Mouse (Mus musculus) B cell, adult (primary cell): ENCODE data around the gene Dxo. TPM values are rescaled to one million over a fixed set of nuclear protein-coding genes. Genes with fewer than 3 reads are reported as not detected.

Source experiments
- total RNA-seq: library from RNA; stranded (reverse); gene quantifications from 4 replicates; pipeline ENCODE4 v1.2.4, GENCODE M21; 2023; ENCODE audit not compliant: inconsistent age

The Dxo gene
- total RNA-seq, result 75.3 to 85.7 TPM (median 83.7 TPM) in 4 replicates

GRCm38 (mm10) chr17:34836856-34837221, at the start of gene Dxo, which contains the start of gene Stk19:
Dxo (plus strand) TSS chr17:34837019.
Stk19 (minus strand) TSS chr17:34836945.

GRCm38 (mm10) chr17:34804301-34804700, 32.5 kb upstream of the Dxo start, which contains the start of gene Cyp21a1:
Cyp21a1 (minus strand) TSS chr17:34804561.

GRCm38 (mm10) chr17:34849722-34850516, 13.1 kb downstream of the Dxo start, which contains the start of the genes Skiv2l and Nelfe:
Skiv2l (minus strand) TSS chr17:34850210.
Nelfe (plus strand) TSS chr17:34850391.

GRCm38 (mm10) chr17:34862416-34863081, 25.7 kb downstream of the Dxo start, which contains the start of gene Cfb:
Cfb (minus strand) TSS chr17:34862518.

GRCm38 (mm10) chr17:34879336-34879879, 42.6 kb downstream of the Dxo start, which contains the start of gene Zbtb12:
Zbtb12 (plus strand) TSS chr17:34879483.

GRCm38 (mm10) chr17:34881683-34882310, 45.0 kb downstream of the Dxo start, which contains the start of gene Gm20547:
Gm20547 (minus strand) TSS chr17:34882042.

Other genes with a start within 250 kb of the Dxo start
- gene Gpsm3, start 247.2 kb upstream of the Dxo start, total RNA-seq, result 116 to 126 TPM (median 122 TPM) in 4 replicates
- 51.6 to 61.4 TPM (median 59.6 TPM) in 4 replicates for gene Pbx2, start 245.8 kb upstream of the Dxo start, total RNA-seq
- gene Ager, start 239.2 kb upstream of the Dxo start, total RNA-seq, result 3.9 to 4.7 TPM (median 4.7 TPM) in 4 replicates
- gene Rnf5, start 233.3 kb upstream of the Dxo start, total RNA-seq, result 30.2 to 36.8 TPM (median 35.2 TPM) in 4 replicates
- 58.3 to 69.5 TPM (median 62.3 TPM) in 4 replicates for gene Agpat1, start 232.8 kb upstream of the Dxo start, total RNA-seq
- 0.66 to 0.67 TPM in 2 of 4 replicates, not detected in the others for gene Egfl8, start 221.0 kb upstream of the Dxo start, total RNA-seq
- 3.3 to 5.0 TPM (median 4.2 TPM) in 4 replicates for gene Ppt2, start 208.5 kb upstream of the Dxo start, total RNA-seq
- gene Prrt1, start 207.5 kb upstream of the Dxo start, total RNA-seq, result 0.84 TPM in 1 of 4 replicates, not detected in the others
- 2.6 to 5.5 TPM (median 2.9 TPM) in 4 replicates for gene Fkbpl, start 192.3 kb upstream of the Dxo start, total RNA-seq
- gene Atf6b, start 189.9 kb upstream of the Dxo start, total RNA-seq, result 66.4 to 79.2 TPM (median 74.6 TPM) in 4 replicates
- gene Tnxb, start 166.5 kb upstream of the Dxo start, total RNA-seq, result 0.09 to 0.22 TPM (median 0.22 TPM) in 3 of 4 replicates, not detected in the other
- 1.8 to 3.2 TPM (median 2.4 TPM) in 4 replicates for gene C4b, start 93.1 kb upstream of the Dxo start, total RNA-seq
- not detected in 4 replicates for gene Cyp21a1, start 32.5 kb upstream of the Dxo start, total RNA-seq
- gene Stk19, start 74 bp upstream of the Dxo start, total RNA-seq, result 60.8 to 71.7 TPM (median 69.2 TPM) in 4 replicates
- gene Skiv2l, start 13.2 kb downstream of the Dxo start, total RNA-seq, result 102 to 123 TPM (median 110 TPM) in 4 replicates
- gene Nelfe, start 13.4 kb downstream of the Dxo start, total RNA-seq, result 33.5 to 41.3 TPM (median 38.0 TPM) in 4 replicates
- 0.54 TPM in 1 of 4 replicates, not detected in the others for gene Cfb, start 25.5 kb downstream of the Dxo start, total RNA-seq
- 11.1 to 11.4 TPM (median 11.2 TPM) in 4 replicates for gene Zbtb12, start 42.5 kb downstream of the Dxo start, total RNA-seq
- gene Gm20547, start 45.0 kb downstream of the Dxo start, total RNA-seq, result 0.27 TPM in 1 of 4 replicates, not detected in the others
- 1.8 to 3.4 TPM (median 2.8 TPM) in 4 replicates for gene C2, start 61.2 kb downstream of the Dxo start, total RNA-seq
- gene Ehmt2, start 61.5 kb downstream of the Dxo start, total RNA-seq, result 152 to 164 TPM (median 157 TPM) in 4 replicates
- gene Slc44a4, start 77.4 kb downstream of the Dxo start, total RNA-seq, result not detected in 4 replicates
- 94.9 to 102 TPM (median 98.6 TPM) in 4 replicates for gene Neu1, start 94.2 kb downstream of the Dxo start, total RNA-seq
- 17.8 to 62.2 TPM (median 28.7 TPM) in 4 replicates for gene Hspa1b, start 122.2 kb downstream of the Dxo start, total RNA-seq
- not detected in 4 replicates for gene Gm20481, start 132.9 kb downstream of the Dxo start, total RNA-seq
- gene Hspa1a, start 135.1 kb downstream of the Dxo start, total RNA-seq, result 10.4 to 29.3 TPM (median 20.1 TPM) in 4 replicates
- gene Hspa1l, start 135.7 kb downstream of the Dxo start, total RNA-seq, result 0.21 to 0.38 TPM in 2 of 4 replicates, not detected in the others
- 30.0 to 37.2 TPM (median 32.0 TPM) in 4 replicates for gene Lsm2, start 144.8 kb downstream of the Dxo start, total RNA-seq
- 269 to 300 TPM (median 290 TPM) in 4 replicates for gene Vars, start 164.0 kb downstream of the Dxo start, total RNA-seq
- gene Vwa7, start 179.6 kb downstream of the Dxo start, total RNA-seq, result 0.16 to 0.54 TPM (median 0.25 TPM) in 4 replicates
- 3.4 to 6.4 TPM (median 4.6 TPM) in 4 replicates for gene Sapcd1, start 191.0 kb downstream of the Dxo start, total RNA-seq
- 6.1 to 10.5 TPM (median 9.2 TPM) in 4 replicates for gene Msh5, start 209.7 kb downstream of the Dxo start, total RNA-seq
- gene Clic1, start 212.9 kb downstream of the Dxo start, total RNA-seq, result 196 to 218 TPM (median 210 TPM) in 4 replicates
- 2.6 to 4.8 TPM (median 4.2 TPM) in 4 replicates for gene Ddah2, start 222.0 kb downstream of the Dxo start, total RNA-seq
- not detected in 4 replicates for gene Ly6g6c, start 228.4 kb downstream of the Dxo start, total RNA-seq
- 0.45 TPM in 1 of 4 replicates, not detected in the others for gene Mpig6b, start 229.2 kb downstream of the Dxo start, total RNA-seq
- gene Ly6g6e, start 239.9 kb downstream of the Dxo start, total RNA-seq, result not detected in 4 replicates
- gene Ly6g6d, start 241.0 kb downstream of the Dxo start, total RNA-seq, result not detected in 4 replicates
- gene Ly6g6f, start 248.6 kb downstream of the Dxo start, total RNA-seq, result not detected in 4 replicates